Comparison of ENCODE assay signal across 8 mouse cellular contexts in genomic region chr11:102393719-102394420, GRCm38 (mm10). TPM values are rescaled to one million over a fixed set of nuclear protein-coding genes. Genes with fewer than 3 reads are reported as not detected.
A peak's percentile ranks its signal among the peaks of the same experiment; 100 is the strongest.
DNase-seq lines count a peak whose midpoint lies in the region; ATAC-seq lines count a peak whose summit lies in the region.

No protein-coding gene starts in this region.

- peak overlapping the region; percentile 49; the same call in 1 of the 2 replicates for H3K9ac ChIP-seq in heart, embryonic 12.5 days
- peak overlapping the region; percentile 94 for H3K9ac ChIP-seq in hindbrain, embryonic 13.5 days
- peak overlapping the region; percentile 27 for H3K9ac ChIP-seq in liver, embryonic 13.5 days
- H3K9ac ChIP-seq in stomach, embryonic 15.5 days: no peak overlapping the region

- H3K27me3 ChIP-seq in heart, embryonic 12.5 days (replicated peaks): peaks cover 45% of the 10 kb centered on the region
- peaks cover 6% of the 10 kb centered on the region; the same call in 1 of the 2 replicates for H3K27me3 ChIP-seq in hindbrain, embryonic 13.5 days
- peaks cover 89% of the 10 kb centered on the region for H3K27me3 ChIP-seq in liver, embryonic 13.5 days
- peaks cover 24% of the 10 kb centered on the region for H3K27me3 ChIP-seq in stomach, embryonic 15.5 days (replicated peaks)

- H3K9me3 ChIP-seq in heart, embryonic 12.5 days (replicated peaks): no peaks in the 10 kb centered on the region
- H3K9me3 ChIP-seq in hindbrain, embryonic 13.5 days: no peaks in the 10 kb centered on the region
- no peaks in the 10 kb centered on the region for H3K9me3 ChIP-seq in liver, embryonic 13.5 days (replicated peaks)
- no peaks in the 10 kb centered on the region for H3K9me3 ChIP-seq in stomach, embryonic 15.5 days

- 9% methylated on average over 17 of the region's 17 CpGs for WGBS in heart, embryonic 12.5 days
- 6% methylated on average over 17 of the region's 17 CpGs for WGBS in hindbrain, embryonic 13.5 days
- WGBS in liver, embryonic 13.5 days (ENCODE audit: insufficient replicate concordance): 9% methylated on average over 17 of the region's 17 CpGs
- 9% methylated on average over 17 of the region's 17 CpGs for WGBS in stomach, embryonic 15.5 days

- peak; percentile 1; the same call in 1 of the 2 replicates for ATAC-seq in heart, embryonic 12.5 days (ENCODE audit: insufficient number of reproducible peaks, low FRiP score)
- peak; percentile 64 for ATAC-seq in hindbrain, embryonic 13.5 days (ENCODE audit: low FRiP score)
- ATAC-seq in liver, embryonic 13.5 days (ENCODE audit: low read depth): peak; percentile 1; the same call in 1 of the 2 replicates
- ATAC-seq in stomach, embryonic 15.5 days (ENCODE audit: insufficient read depth, low FRiP score, low read depth): no peak

- no peak overlapping the region for H3K27ac ChIP-seq in heart, embryonic 12.5 days (ENCODE audit: poor library complexity, severe bottlenecking)
- peak overlapping the region; percentile 98 for H3K27ac ChIP-seq in hindbrain, embryonic 13.5 days
- no peak overlapping the region for H3K27ac ChIP-seq in liver, embryonic 13.5 days
- peak overlapping the region; percentile 24; the same call in 1 of the 2 replicates for H3K27ac ChIP-seq in stomach, embryonic 15.5 days

- H3K4me3 ChIP-seq in heart, embryonic 12.5 days: peak overlapping the region; percentile 41
- H3K4me3 ChIP-seq in hindbrain, embryonic 13.5 days: peak overlapping the region; percentile 83
- peak overlapping the region; percentile 46 for H3K4me3 ChIP-seq in liver, embryonic 13.5 days (replicated peaks)
- H3K4me3 ChIP-seq in stomach, embryonic 15.5 days (replicated peaks): peak overlapping the region; percentile 45

- H3K4me1 ChIP-seq in heart, embryonic 12.5 days (replicated peaks): peaks cover 24% of the 10 kb centered on the region
- peaks cover 57% of the 10 kb centered on the region for H3K4me1 ChIP-seq in hindbrain, embryonic 13.5 days (replicated peaks)
- H3K4me1 ChIP-seq in liver, embryonic 13.5 days (replicated peaks): peaks cover 32% of the 10 kb centered on the region
- H3K4me1 ChIP-seq in stomach, embryonic 15.5 days: peaks cover 24% of the 10 kb centered on the region

- H3K36me3 ChIP-seq in heart, embryonic 12.5 days: no peaks in the 10 kb centered on the region
- peaks cover 9% of the 10 kb centered on the region for H3K36me3 ChIP-seq in hindbrain, embryonic 13.5 days
- no peaks in the 10 kb centered on the region for H3K36me3 ChIP-seq in liver, embryonic 13.5 days
- no peaks in the 10 kb centered on the region for H3K36me3 ChIP-seq in stomach, embryonic 15.5 days

- H3K4me2 ChIP-seq in heart, embryonic 12.5 days: peak overlapping the region; percentile 89
- peak overlapping the region; percentile 97 for H3K4me2 ChIP-seq in hindbrain, embryonic 13.5 days
- peak overlapping the region; percentile 74 for H3K4me2 ChIP-seq in liver, embryonic 13.5 days
- H3K4me2 ChIP-seq in stomach, embryonic 15.5 days: peak overlapping the region; percentile 95

- DNase-seq in heart, adult 9 months (ENCODE audit: low spot score in 2 of 2): no peak
- peak; percentile 13 to 22 for DNase-seq in B cell, adult 2 months
- DNase-seq in cerebellum, adult 8-10 months: peak; percentile 62
- no peak for DNase-seq in liver, embryonic 13.5 days
- DNase-seq in spleen, postnatal 14 days (ENCODE audit: low spot score in 2 of 2): no peak

RNA-seq across cellular contexts. Expression of gene Rundc3a, which starts 0.7 kb away (rescaled TPM):
- polyA plus RNA-seq in heart, embryonic 12.5 days (2016; fragmentation: Nextera tagmentation; extraction: Ambion mirVana): 1.7 and 1.8 TPM in 2 replicates
- polyA plus RNA-seq in hindbrain, embryonic 13.5 days (2015; fragmentation: Nextera tagmentation; extraction: Ambion mirVana): 135 and 144 TPM in 2 replicates
- 1.5 and 1.7 TPM in 2 replicates for polyA plus RNA-seq in liver, embryonic 13.5 days (2015; fragmentation: Nextera tagmentation; extraction: Ambion mirVana)
- polyA plus RNA-seq in stomach, embryonic 15.5 days (2015; fragmentation: Nextera tagmentation; extraction: Ambion mirVana): 8.8 and 9.2 TPM in 2 replicates

RNA-seq across cellular contexts. Expression of gene Slc25a39, which starts 13.9 kb away (rescaled TPM):
- 253 and 260 TPM in 2 replicates for polyA plus RNA-seq in heart, embryonic 12.5 days (2016; fragmentation: Nextera tagmentation; extraction: Ambion mirVana)
- polyA plus RNA-seq in hindbrain, embryonic 13.5 days (2015; fragmentation: Nextera tagmentation; extraction: Ambion mirVana): 139 and 147 TPM in 2 replicates
- 388 and 390 TPM in 2 replicates for polyA plus RNA-seq in liver, embryonic 13.5 days (2015; fragmentation: Nextera tagmentation; extraction: Ambion mirVana)
- polyA plus RNA-seq in stomach, embryonic 15.5 days (2015; fragmentation: Nextera tagmentation; extraction: Ambion mirVana): 256 and 259 TPM in 2 replicates

RNA-seq across cellular contexts. Expression of gene Slc4a1, which starts 27.9 kb away (rescaled TPM):
- 114 and 116 TPM in 2 replicates for polyA plus RNA-seq in heart, embryonic 12.5 days (2016; fragmentation: Nextera tagmentation; extraction: Ambion mirVana)
- 4.4 and 5.0 TPM in 2 replicates for polyA plus RNA-seq in hindbrain, embryonic 13.5 days (2015; fragmentation: Nextera tagmentation; extraction: Ambion mirVana)
- polyA plus RNA-seq in liver, embryonic 13.5 days (2015; fragmentation: Nextera tagmentation; extraction: Ambion mirVana): 734 and 914 TPM in 2 replicates
- 31.8 and 68.8 TPM in 2 replicates for polyA plus RNA-seq in stomach, embryonic 15.5 days (2015; fragmentation: Nextera tagmentation; extraction: Ambion mirVana)

RNA-seq across cellular contexts. Expression of gene Grn, which starts 36.2 kb away (rescaled TPM):
- 189 and 191 TPM in 2 replicates for polyA plus RNA-seq in heart, embryonic 12.5 days (2016; fragmentation: Nextera tagmentation; extraction: Ambion mirVana)
- 76.5 and 77.3 TPM in 2 replicates for polyA plus RNA-seq in hindbrain, embryonic 13.5 days (2015; fragmentation: Nextera tagmentation; extraction: Ambion mirVana)
- polyA plus RNA-seq in liver, embryonic 13.5 days (2015; fragmentation: Nextera tagmentation; extraction: Ambion mirVana): 59.5 and 63.3 TPM in 2 replicates
- polyA plus RNA-seq in stomach, embryonic 15.5 days (2015; fragmentation: Nextera tagmentation; extraction: Ambion mirVana): 155 and 161 TPM in 2 replicates

RNA-seq across cellular contexts. Expression of gene Fam171a2, which starts 53.6 kb away (rescaled TPM):
- 4.5 and 5.6 TPM in 2 replicates for polyA plus RNA-seq in heart, embryonic 12.5 days (2016; fragmentation: Nextera tagmentation; extraction: Ambion mirVana)
- 15.9 and 17.1 TPM in 2 replicates for polyA plus RNA-seq in hindbrain, embryonic 13.5 days (2015; fragmentation: Nextera tagmentation; extraction: Ambion mirVana)
- polyA plus RNA-seq in liver, embryonic 13.5 days (2015; fragmentation: Nextera tagmentation; extraction: Ambion mirVana): 0.25 and 0.41 TPM in 2 replicates
- 5.5 and 6.1 TPM in 2 replicates for polyA plus RNA-seq in stomach, embryonic 15.5 days (2015; fragmentation: Nextera tagmentation; extraction: Ambion mirVana)

Comparison
In these comparisons a context has a peak if more than half of its experiments do, and no peak if none do; other contexts are left out.
1. H3K27ac ChIP-seq: peak in hindbrain, embryonic 13.5 days (single experiment) and stomach, embryonic 15.5 days (single experiment); none in heart, embryonic 12.5 days (single experiment) and liver, embryonic 13.5 days (single experiment).
2. DNase-seq: peak in B cell, adult 2 months (2 of 2) and cerebellum, adult 8-10 months (single experiment); none in heart, adult 9 months (0 of 2), liver, embryonic 13.5 days (single experiment) and spleen, postnatal 14 days (0 of 2).
3. RNA of gene Rundc3a, which starts 0.7 kb away (polyA plus RNA-seq): 135 to 144 TPM in hindbrain, embryonic 13.5 days; 8.8 to 9.2 TPM in stomach, embryonic 15.5 days, 1.7 to 1.8 TPM in heart, embryonic 12.5 days and 1.5 to 1.7 TPM in liver, embryonic 13.5 days; every median in the first group is over 10 times any median in the second.
4. Peak in every context shown above with its lines, with median percentiles within 50 percentile points of each other: H3K4me2 ChIP-seq and H3K4me3 ChIP-seq.